Mouse (Mus musculus) embryonic facial prominence, embryonic 10.5 days (tissue): Measurements from ENCODE around the gene Sept9. TPM values are rescaled to one million over a fixed set of nuclear protein-coding genes. Genes with fewer than 3 reads are reported as not detected.

Experiments
- DNase-seq: peaks from one replicate; pipeline ENCODE4 v3.0.0-alpha.2; 2017; ENCODE audit warnings: low spot score
- H3K27ac ChIP-seq: fragments of 300-500 bp; sonication (generic); replicated peaks from 2 replicates; pipeline ENCODE4 v1.5.1; 2016; ENCODE audit warnings: mild to moderate bottlenecking
- H3K27me3 ChIP-seq: fragments of 300-500 bp; sonication (generic); replicated peaks from 2 replicates; pipeline ENCODE4 v1.6.1; 2016; ENCODE audit warnings: low read depth, mild to moderate bottlenecking; ENCODE audit not compliant: poor library complexity, severe bottlenecking
- H3K36me3 ChIP-seq: fragments of 300-500 bp; sonication (generic); replicated peaks from 2 replicates; pipeline ENCODE4 v1.6.1; 2016; ENCODE audit warnings: mild to moderate bottlenecking, moderate library complexity
- H3K4me1 ChIP-seq: fragments of 300-500 bp; sonication (generic); 2 replicates; pipeline ENCODE4 v1.6.1; 2016
- H3K4me3 ChIP-seq: fragments of 300-500 bp; sonication (generic); 2 replicates; pipeline ENCODE4 v1.5.1; 2016; ENCODE audit warnings: mild to moderate bottlenecking, moderate library complexity
- H3K9me3 ChIP-seq: fragments of 300-500 bp; sonication (generic); 2 replicates; pipeline ENCODE4 v1.6.1; 2016; ENCODE audit warnings: mild to moderate bottlenecking
- WGBS: fragments of 180-500 bp; shearing (Covaris S2); methylation state at CpG from one replicate; pipeline ENCODE4 v1.1.7; 2016; 5-methylcytosine and 5-hydroxymethylcytosine counted together
- polyA plus RNA-seq: library from polyadenylated mRNA; unstranded; fragments of >200 nt; fragmentation: Nextera tagmentation; extraction: Ambion mirVana; gene quantifications from 2 replicates; pipeline ENCODE4 v1.2.1, GENCODE M21; 2016

Gene Sept9
- polyA plus RNA-seq, 1 experiment from 2014 or later: 255 TPM

GRCm38 (mm10) chr11:117205042-117205441, 5.6 kb downstream of the Sept9 start:
- WGBS: 89% methylated on average over 6 of the region's 6 CpGs
- H3K4me1 ChIP-seq: peaks cover 68% of the 10 kb centered on the region

GRCm38 (mm10) chr11:117205447-117205846, 6.0 kb downstream of the Sept9 start:
- H3K27ac ChIP-seq: no peak overlapping the region
- H3K27me3 ChIP-seq: peaks cover 33% of the 10 kb centered on the region
- no peaks in the 10 kb centered on the region for H3K9me3 ChIP-seq
- DNase-seq: no peak
- WGBS: 86% methylated on average over 9 of the region's 9 CpGs
- H3K4me1 ChIP-seq: peaks cover 67% of the 10 kb centered on the region
- H3K4me3 ChIP-seq: no peak overlapping the region
- no peaks in the 10 kb centered on the region for H3K36me3 ChIP-seq

More at GRCm38 (mm10) chr11:117205042-117205441, 5.6 kb downstream of the Sept9 start:
- peaks cover 37% of the 10 kb centered on the region for H3K27me3 ChIP-seq
- no peak for DNase-seq
- no peak overlapping the region for H3K27ac ChIP-seq
- no peaks in the 10 kb centered on the region for H3K36me3 ChIP-seq
- H3K9me3 ChIP-seq: no peaks in the 10 kb centered on the region
- no peak overlapping the region for H3K4me3 ChIP-seq

GRCm38 (mm10) chr11:117207436-117207835, 8.0 kb downstream of the Sept9 start:
- WGBS: 74% methylated on average over 5 of the region's 5 CpGs
- Histone ChIP-seq H3K9me3 (no peaks in the 10 kb centered on the region), H3K27me3 (peaks cover 13% of the 10 kb centered on the region), H3K4me1 (peaks cover 57% of the 10 kb centered on the region), H3K4me3 (no peak overlapping the region), H3K36me3 (no peaks in the 10 kb centered on the region), H3K27ac (no peak overlapping the region)
- no peak for DNase-seq

- DNase-seq: no peak
- no peak overlapping the region for H3K4me3 ChIP-seq
- no peak overlapping the region; the same call in 1 of the 2 replicates for H3K27ac ChIP-seq
- WGBS: 69% methylated on average over 8 of the region's 8 CpGs
- peaks cover 6% of the 10 kb centered on the region for H3K27me3 ChIP-seq
- H3K9me3 ChIP-seq: no peaks in the 10 kb centered on the region
- peaks cover 50% of the 10 kb centered on the region for H3K4me1 ChIP-seq
- H3K36me3 ChIP-seq: no peaks in the 10 kb centered on the region
Observed at GRCm38 (mm10) chr11:117208151-117208673, 8.8 kb downstream of the Sept9 start.

GRCm38 (mm10) chr11:117216713-117217112, 17.3 kb downstream of the Sept9 start:
- peaks cover 7% of the 10 kb centered on the region; the same call in 1 of the 2 replicates for H3K4me1 ChIP-seq
- H3K9me3 ChIP-seq: no peaks in the 10 kb centered on the region
- no peaks in the 10 kb centered on the region for H3K27me3 ChIP-seq
- no peak overlapping the region for H3K27ac ChIP-seq
- H3K36me3 ChIP-seq: no peaks in the 10 kb centered on the region
- 66% methylated on average over 2 of the region's 2 CpGs for WGBS
- no peak for DNase-seq
- H3K4me3 ChIP-seq: no peak overlapping the region

GRCm38 (mm10) chr11:117218070-117218469, 18.6 kb downstream of the Sept9 start:
- Histone ChIP-seq H3K27ac (no peak overlapping the region), H3K4me3 (no peak overlapping the region), H3K4me1 (peaks cover 16% of the 10 kb centered on the region), H3K36me3 (no peaks in the 10 kb centered on the region), H3K9me3 (no peaks in the 10 kb centered on the region), H3K27me3 (no peaks in the 10 kb centered on the region)
- no peak for DNase-seq
- 93% methylated on average over 6 of the region's 6 CpGs for WGBS

GRCm38 (mm10) chr11:117218498-117218897, 19.0 kb downstream of the Sept9 start:
- Histone ChIP-seq H3K9me3 (no peaks in the 10 kb centered on the region), H3K27ac (no peak overlapping the region), H3K36me3 (no peaks in the 10 kb centered on the region), H3K4me1 (peaks cover 19% of the 10 kb centered on the region), H3K4me3 (no peak overlapping the region), H3K27me3 (no peaks in the 10 kb centered on the region)
- DNase-seq: no peak
- 86% methylated on average over 6 of the region's 6 CpGs for WGBS

GRCm38 (mm10) chr11:117220777-117221176, 21.3 kb downstream of the Sept9 start:
- Histone ChIP-seq H3K27ac (peak overlapping the region; percentile 20; the same call in 1 of the 2 replicates), H3K27me3 (no peaks in the 10 kb centered on the region), H3K4me1 (peaks cover 36% of the 10 kb centered on the region), H3K4me3 (no peak overlapping the region), H3K9me3 (no peaks in the 10 kb centered on the region), H3K36me3 (no peaks in the 10 kb centered on the region)
- DNase-seq: no peak
- 94% methylated on average over 8 of the region's 8 CpGs for WGBS

- no peaks in the 10 kb centered on the region for H3K9me3 ChIP-seq
- 71% methylated on average over 6 of the region's 6 CpGs for WGBS
- H3K4me1 ChIP-seq: peaks cover 39% of the 10 kb centered on the region
- H3K27ac ChIP-seq: peak overlapping the region; percentile 20; the same call in 1 of the 2 replicates
- H3K36me3 ChIP-seq: no peaks in the 10 kb centered on the region
- H3K4me3 ChIP-seq: no peak overlapping the region
- no peak for DNase-seq
- no peaks in the 10 kb centered on the region for H3K27me3 ChIP-seq
Observed at GRCm38 (mm10) chr11:117221182-117221581, 21.7 kb downstream of the Sept9 start.

- Histone ChIP-seq H3K27me3 (no peaks in the 10 kb centered on the region), H3K9me3 (no peaks in the 10 kb centered on the region), H3K36me3 (no peaks in the 10 kb centered on the region), H3K4me1 (peaks cover 41% of the 10 kb centered on the region), H3K4me3 (no peak overlapping the region), H3K27ac (0 out of 2 replicates have a peak overlapping the region, but pooled peaks have one; percentile 15)
- DNase-seq: no peak
- WGBS: 71% methylated on average over 8 of the region's 8 CpGs
Observed at GRCm38 (mm10) chr11:117222899-117223298, 23.4 kb downstream of the Sept9 start.

GRCm38 (mm10) chr11:117224804-117225203, 25.3 kb downstream of the Sept9 start:
- H3K4me3 ChIP-seq: no peak overlapping the region
- H3K36me3 ChIP-seq: no peaks in the 10 kb centered on the region
- H3K27me3 ChIP-seq: no peaks in the 10 kb centered on the region
- H3K9me3 ChIP-seq: no peaks in the 10 kb centered on the region
- peaks cover 46% of the 10 kb centered on the region for H3K4me1 ChIP-seq
- DNase-seq: no peak
- no peak overlapping the region for H3K27ac ChIP-seq
- WGBS: 52% methylated on average over 4 of the region's 4 CpGs

GRCm38 (mm10) chr11:117225531-117226213, 26.2 kb downstream of the Sept9 start:
- WGBS: 82% methylated on average over 15 of the region's 15 CpGs
- no peak overlapping the region for H3K4me3 ChIP-seq
- peaks cover 46% of the 10 kb centered on the region for H3K4me1 ChIP-seq
- DNase-seq: no peak
- H3K36me3 ChIP-seq: no peaks in the 10 kb centered on the region
- H3K27me3 ChIP-seq: no peaks in the 10 kb centered on the region
- no peaks in the 10 kb centered on the region for H3K9me3 ChIP-seq
- H3K27ac ChIP-seq: peak overlapping the region; percentile 51

GRCm38 (mm10) chr11:117226214-117226535, 26.7 kb downstream of the Sept9 start:
- DNase-seq: no peak
- 82% methylated on average over 5 of the region's 5 CpGs for WGBS
- H3K4me1 ChIP-seq: peaks cover 41% of the 10 kb centered on the region
- H3K27ac ChIP-seq: 0 out of 2 replicates have a peak overlapping the region, but pooled peaks have one; percentile 51
- H3K27me3 ChIP-seq: no peaks in the 10 kb centered on the region
- no peaks in the 10 kb centered on the region for H3K36me3 ChIP-seq
- no peaks in the 10 kb centered on the region for H3K9me3 ChIP-seq
- no peak overlapping the region for H3K4me3 ChIP-seq
